ENCODE assay signal across 29 mouse cellular contexts in genomic region chr19:43772311-43772710, GRCm38 (mm10). TPM values are rescaled to one million over a fixed set of nuclear protein-coding genes. Genes with fewer than 3 reads are reported as not detected.
"Had no signal": no experiment of that assay in that cellular context is flagged by ENCODE, and none has a peak within 500 bp of the region (broad histone marks: within the 10 kb centered on the region; RNA-seq: fewer than 3 reads in every experiment).

No protein-coding gene starts in this region.

- H3K9me3 ChIP-seq: embryonic facial prominence, embryonic 10.5 days; embryonic facial prominence, embryonic 12.5 days; embryonic facial prominence, embryonic 13.5 days; embryonic facial prominence, embryonic 15.5 days; forebrain, embryonic 10.5 days; forebrain, embryonic 12.5 days; forebrain, embryonic 13.5 days; forebrain, embryonic 15.5 days had no signal

- ATAC-seq: forebrain, embryonic 13.5 days; forebrain, embryonic 14.5 days; forebrain, embryonic 15.5 days; forebrain, embryonic 16.5 days; forebrain, postnatal 0 days had no signal

- H3K4me1 ChIP-seq: embryonic facial prominence, embryonic 10.5 days; embryonic facial prominence, embryonic 12.5 days; embryonic facial prominence, embryonic 13.5 days; embryonic facial prominence, embryonic 15.5 days; forebrain, embryonic 10.5 days; forebrain, embryonic 12.5 days; forebrain, embryonic 13.5 days; forebrain, embryonic 15.5 days had no signal

- H3K4me3 ChIP-seq: embryonic facial prominence, embryonic 10.5 days; embryonic facial prominence, embryonic 12.5 days; embryonic facial prominence, embryonic 13.5 days; embryonic facial prominence, embryonic 15.5 days; erythroblast, embryonic 14.5 days; forebrain, embryonic 10.5 days; forebrain, embryonic 12.5 days; forebrain, embryonic 13.5 days; forebrain, embryonic 15.5 days; gastrocnemius, adult 2 months had no signal

- H3K4me2 ChIP-seq: embryonic facial prominence, embryonic 12.5 days; embryonic facial prominence, embryonic 13.5 days; embryonic facial prominence, embryonic 15.5 days; forebrain, embryonic 12.5 days; forebrain, embryonic 13.5 days; forebrain, embryonic 15.5 days had no signal

- H3K9ac ChIP-seq: embryonic facial prominence, embryonic 12.5 days; embryonic facial prominence, embryonic 13.5 days; embryonic facial prominence, embryonic 15.5 days; forebrain, embryonic 12.5 days; forebrain, embryonic 13.5 days; forebrain, embryonic 15.5 days; forebrain, postnatal 0 days had no signal

- H3K36me3 ChIP-seq: embryonic facial prominence, embryonic 10.5 days; embryonic facial prominence, embryonic 12.5 days; embryonic facial prominence, embryonic 13.5 days; embryonic facial prominence, embryonic 15.5 days; forebrain, embryonic 10.5 days; forebrain, embryonic 12.5 days; forebrain, embryonic 15.5 days had no signal

- DNase-seq: cerebellum, adult 2 months; cerebellum, adult 8-10 months; cerebellum, adult 9-10 months; cerebellum, adult 9-11 months; cerebellum, postnatal 10 days; cerebellum, postnatal 14 days; cerebellum, postnatal 25 days; cerebellum, postnatal 36 days; embryo, embryonic 11 days; forebrain, postnatal 0 days; gastrocnemius, adult 2 months; gastrocnemius, postnatal 10 days; gastrocnemius, postnatal 14 days; gastrocnemius, postnatal 25 days; gastrocnemius, postnatal 36 days; heart, adult 11 months; heart, adult 18-20 months had no signal

- H3K27ac ChIP-seq: embryonic facial prominence, embryonic 10.5 days; embryonic facial prominence, embryonic 12.5 days; embryonic facial prominence, embryonic 13.5 days; embryonic facial prominence, embryonic 15.5 days; forebrain, embryonic 10.5 days; forebrain, embryonic 12.5 days; forebrain, embryonic 13.5 days; forebrain, embryonic 15.5 days; gastrocnemius, adult 2 months had no signal

- H3K27me3 ChIP-seq: embryonic facial prominence, embryonic 12.5 days; embryonic facial prominence, embryonic 13.5 days; embryonic facial prominence, embryonic 15.5 days; forebrain, embryonic 12.5 days; forebrain, embryonic 13.5 days; forebrain, embryonic 15.5 days had no signal

RNA-seq across cellular contexts. Expression of gene Abcc2, which starts 9.7 kb away (rescaled TPM):
- total RNA-seq: forebrain, postnatal 0 days; gastrocnemius, adult 2 months; gastrocnemius, postnatal 14 days; gastrocnemius, postnatal 25 days; gastrocnemius, postnatal 36 days; heart, adult 18-20 months had no signal
- polyA plus RNA-seq: embryonic facial prominence, embryonic 10.5 days; forebrain, embryonic 10.5 days; forebrain, embryonic 11.5 days; forebrain, embryonic 12.5 days; forebrain, embryonic 13.5 days; forebrain, embryonic 14.5 days; forebrain, embryonic 15.5 days; forebrain, embryonic 16.5 days had no signal
